Mouse (Mus musculus): ENCODE results near the gene Tnfsf13. TPM values are rescaled to one million over a fixed set of nuclear protein-coding genes. Genes with fewer than 3 reads are reported as not detected.
A peak's percentile ranks its signal among the peaks of the same experiment; 100 is the strongest.

Tnfsf13 gene
- total RNA-seq, 2 experiments from 2014 or later: 7.8 to 17.9 TPM

DNA sequence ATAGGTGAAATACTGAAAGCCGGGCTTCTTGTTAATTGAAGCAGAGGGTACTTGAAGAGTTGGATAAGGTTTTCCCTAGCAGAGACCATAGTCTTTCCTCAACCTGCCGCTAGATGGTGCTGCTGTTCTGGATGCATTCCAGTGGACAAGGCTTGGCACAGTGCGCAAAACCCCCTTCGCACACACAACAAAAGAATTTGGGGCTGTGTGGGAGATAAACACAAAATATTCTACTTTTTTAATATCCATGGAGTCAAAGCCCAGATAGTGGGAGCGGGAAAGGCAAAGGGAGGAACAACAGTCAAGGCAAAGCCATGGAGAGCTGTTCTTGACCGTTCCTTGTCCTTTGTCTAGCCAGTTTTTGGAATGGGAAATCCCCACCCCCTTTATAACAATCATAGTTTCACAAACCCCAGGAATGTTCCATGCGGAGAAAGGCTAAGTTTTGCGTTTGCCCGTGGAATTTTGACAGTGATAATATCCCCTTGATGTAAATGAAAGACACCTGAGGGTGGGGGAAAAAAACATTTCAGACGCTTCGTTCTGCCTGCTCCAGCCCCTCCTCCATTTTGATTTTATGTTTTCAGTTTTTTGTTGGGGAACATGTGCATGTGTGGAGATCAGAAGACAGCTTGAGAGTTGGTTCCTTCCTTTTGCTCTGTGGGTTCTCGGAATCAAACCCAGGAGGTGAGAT is 2.6 kb downstream of the Tnfsf13 start:
- ATAC-seq (replicated peaks; ENCODE audit: low FRiP score, poor library complexity, severe bottlenecking): peak; percentile 74

DNA sequence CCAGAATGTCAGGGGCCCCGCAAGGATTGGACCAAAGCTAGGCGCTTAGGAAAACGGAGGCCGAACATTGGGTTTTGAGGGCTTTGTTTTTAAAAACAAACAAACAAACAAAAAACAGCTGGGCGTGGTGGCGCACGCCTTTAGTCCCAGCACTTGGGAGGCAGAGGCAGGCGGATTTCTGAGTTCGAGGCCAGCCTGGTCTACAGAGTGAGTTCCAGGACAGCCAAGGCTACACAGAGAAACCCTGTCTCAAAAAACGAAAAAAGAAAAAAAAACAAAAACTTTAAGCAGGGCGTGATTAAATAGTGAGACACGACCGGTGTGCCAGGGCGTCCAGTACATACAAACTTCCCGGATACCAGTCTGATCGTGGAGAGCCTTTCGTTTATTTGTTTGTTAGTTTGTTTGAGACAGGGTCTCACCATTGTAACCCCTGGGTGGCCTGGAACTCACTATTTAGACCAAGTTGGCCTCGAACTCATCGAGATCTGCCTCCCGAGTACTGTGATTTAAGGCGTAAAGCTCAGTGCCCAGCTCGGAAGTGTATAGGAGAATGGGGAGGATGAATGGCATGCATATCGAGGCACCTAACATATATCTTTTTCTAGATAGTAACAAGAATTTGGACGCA is 3.3 kb downstream of the Tnfsf13 start:
- ATAC-seq (replicated peaks; ENCODE audit: low FRiP score, poor library complexity, severe bottlenecking): 0 out of 2 replicates have a peak, but pooled peaks have one; percentile 3

DNA sequence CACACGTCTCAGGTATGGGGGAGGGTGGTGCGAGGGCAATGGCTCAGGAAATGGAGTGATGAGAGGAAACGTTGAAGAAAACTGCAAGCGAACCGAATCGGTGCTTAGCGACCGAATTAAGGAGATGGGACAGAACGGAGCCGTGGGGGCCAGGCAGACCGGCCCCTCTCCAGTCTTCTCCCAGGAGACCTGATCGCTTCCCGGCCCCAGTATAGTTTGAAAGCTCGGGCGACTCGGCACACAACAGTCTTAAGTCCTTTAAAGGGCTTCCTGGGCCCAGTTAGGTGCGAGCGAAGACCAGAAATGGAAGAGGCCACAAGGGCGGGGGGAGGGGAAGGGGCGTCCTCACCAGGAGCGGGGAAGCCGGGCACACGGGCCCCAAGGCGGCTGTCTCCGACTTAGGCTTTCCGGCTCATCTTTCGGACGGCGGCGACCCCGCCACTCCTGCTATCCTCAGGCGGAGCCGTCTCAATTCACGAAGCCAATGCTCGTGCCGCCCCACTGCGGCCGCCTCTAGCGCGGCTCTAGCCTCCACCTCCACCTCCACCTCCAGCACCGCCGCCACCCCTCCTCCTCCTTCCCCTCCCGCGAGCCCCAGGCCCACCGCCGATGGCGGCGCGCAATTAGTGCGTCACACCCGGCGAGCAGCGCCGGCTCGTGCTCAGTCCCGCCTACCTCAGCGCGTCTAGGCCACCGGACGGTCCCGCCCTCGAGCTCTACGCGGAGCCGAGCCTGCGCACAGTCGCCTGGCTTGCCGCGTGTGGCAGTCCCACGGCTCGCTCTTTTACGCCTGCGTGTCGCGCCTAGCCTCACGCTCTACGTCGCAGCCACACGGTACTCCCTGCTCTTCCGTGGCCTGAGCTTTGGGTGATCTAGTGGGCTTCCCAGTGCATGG is 4.0 kb downstream of the Tnfsf13 start, which contains the start of gene Senp3:
Senp3 (minus strand) TSS at position 771 of the 895 bp plus-strand sequence.
- ATAC-seq (replicated peaks; ENCODE audit: low FRiP score, poor library complexity, severe bottlenecking): peak; percentile 89

DNA sequence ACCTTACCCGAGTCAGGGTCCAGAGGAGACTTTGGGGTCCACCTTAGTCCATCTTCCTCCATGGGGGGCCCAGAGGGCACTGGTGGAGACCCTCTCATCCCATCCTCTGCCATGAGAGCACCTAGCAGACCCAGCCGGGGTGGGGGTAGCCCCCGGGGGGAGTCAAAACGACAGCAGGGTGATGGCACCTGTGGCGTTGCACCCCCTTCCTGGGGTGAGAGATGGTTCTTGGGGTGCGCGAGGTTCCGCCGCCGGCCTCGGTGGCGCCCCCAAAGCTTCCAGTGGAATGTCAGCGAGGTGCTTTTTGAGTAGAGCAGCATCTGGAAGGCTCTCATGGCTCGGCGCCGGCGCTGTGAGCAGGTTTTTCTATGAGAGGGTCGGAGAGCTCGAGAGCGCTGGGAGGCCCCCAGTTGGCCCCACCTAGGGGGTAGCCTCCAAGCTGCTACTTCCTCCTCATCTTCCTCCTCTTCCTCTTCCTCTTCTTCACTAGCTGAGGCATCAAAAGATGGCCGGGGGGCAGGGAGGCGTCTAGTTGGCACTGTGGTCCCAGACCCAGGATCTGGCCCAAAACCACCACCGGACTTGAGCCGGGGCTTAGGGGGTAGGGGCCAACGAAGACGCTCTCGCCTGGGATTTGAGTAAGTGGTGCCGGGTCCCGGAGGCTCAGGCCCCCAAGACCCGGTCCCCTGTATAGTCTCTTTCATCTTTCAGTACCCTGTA is 5.3 kb downstream of the Tnfsf13 start:
- ATAC-seq (replicated peaks; ENCODE audit: low FRiP score, poor library complexity, severe bottlenecking): no peak

DNA sequence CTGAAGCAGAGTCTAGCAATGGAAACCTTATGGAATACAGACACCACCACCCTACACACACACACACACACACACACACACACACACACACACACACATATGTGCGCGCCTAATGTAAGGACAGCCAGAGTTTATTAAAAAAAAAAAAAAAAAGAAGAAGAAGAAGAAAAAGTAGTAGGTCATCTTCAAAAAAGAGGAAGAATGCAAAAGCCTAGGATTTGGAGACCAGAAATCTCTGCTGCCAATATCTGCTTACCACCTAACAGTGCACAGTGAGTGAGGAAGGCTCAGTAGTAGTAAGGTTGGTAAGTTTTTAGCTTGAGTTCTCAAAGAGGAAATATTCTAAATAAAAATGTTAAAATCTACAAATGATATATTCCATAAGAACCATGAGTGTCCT is 6.4 kb downstream of the Tnfsf13 start:
- ATAC-seq (replicated peaks; ENCODE audit: low FRiP score, poor library complexity, severe bottlenecking): no peak

DNA sequence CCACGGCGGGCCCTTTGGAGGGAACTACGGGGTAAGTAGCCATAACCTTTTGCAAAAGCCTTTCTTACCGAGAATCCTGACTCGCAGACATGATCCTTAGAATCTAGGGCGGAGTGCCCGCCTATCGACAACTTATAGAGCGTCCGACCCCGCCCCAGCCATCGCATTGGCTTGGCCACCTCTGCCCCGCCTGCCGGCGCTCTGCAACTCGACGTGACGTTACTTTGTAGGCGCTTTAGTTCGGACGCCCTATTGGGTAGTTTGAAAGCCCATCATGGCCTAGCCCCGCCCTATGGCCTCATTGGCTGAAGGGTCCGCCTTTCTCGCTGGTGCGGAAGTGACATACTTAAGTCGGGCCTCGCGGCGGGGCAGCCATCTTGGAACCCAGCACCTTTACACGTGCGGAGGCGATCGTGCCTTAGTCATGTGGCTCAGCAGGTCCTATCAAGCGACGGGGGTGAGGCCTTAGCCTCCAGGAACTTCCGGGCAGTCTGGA is 13.3 kb downstream of the Tnfsf13 start, which contains the start of gene Eif4a1:
Eif4a1 (minus strand) TSS at position 213 of the 496 bp plus-strand sequence.
- peak; percentile 90 for ATAC-seq (replicated peaks; ENCODE audit: low FRiP score, poor library complexity, severe bottlenecking)

- ATAC-seq (replicated peaks; ENCODE audit: low FRiP score, poor library complexity, severe bottlenecking): peak; percentile 7
Measured at GRCm38 (mm10) chr11:69671726-69672124, 13.9 kb downstream of the Tnfsf13 start.

GRCm38 (mm10) chr11:69670786-69671725 is 14.5 kb downstream of the Tnfsf13 start:
- peak; percentile 72 for ATAC-seq (replicated peaks; ENCODE audit: low FRiP score, poor library complexity, severe bottlenecking)

DNA sequence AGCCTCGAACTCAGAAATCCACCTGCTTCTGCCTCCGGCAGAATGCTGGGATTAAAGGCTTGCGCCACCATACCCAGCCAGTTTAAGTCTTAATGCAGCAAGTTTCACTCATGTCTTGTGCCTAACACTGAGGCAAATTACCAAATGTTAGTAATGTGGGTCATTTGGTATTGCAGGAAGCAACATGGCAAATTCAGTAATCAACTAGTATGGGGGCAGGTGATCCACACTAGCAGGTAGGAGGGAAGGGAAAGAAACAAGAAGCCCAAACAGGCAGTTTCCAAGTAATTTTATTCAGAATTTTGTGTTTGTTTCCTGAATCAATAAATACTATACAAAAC is 18.9 kb downstream of the Tnfsf13 start:
- ATAC-seq (replicated peaks; ENCODE audit: low FRiP score, poor library complexity, severe bottlenecking): no peak

DNA sequence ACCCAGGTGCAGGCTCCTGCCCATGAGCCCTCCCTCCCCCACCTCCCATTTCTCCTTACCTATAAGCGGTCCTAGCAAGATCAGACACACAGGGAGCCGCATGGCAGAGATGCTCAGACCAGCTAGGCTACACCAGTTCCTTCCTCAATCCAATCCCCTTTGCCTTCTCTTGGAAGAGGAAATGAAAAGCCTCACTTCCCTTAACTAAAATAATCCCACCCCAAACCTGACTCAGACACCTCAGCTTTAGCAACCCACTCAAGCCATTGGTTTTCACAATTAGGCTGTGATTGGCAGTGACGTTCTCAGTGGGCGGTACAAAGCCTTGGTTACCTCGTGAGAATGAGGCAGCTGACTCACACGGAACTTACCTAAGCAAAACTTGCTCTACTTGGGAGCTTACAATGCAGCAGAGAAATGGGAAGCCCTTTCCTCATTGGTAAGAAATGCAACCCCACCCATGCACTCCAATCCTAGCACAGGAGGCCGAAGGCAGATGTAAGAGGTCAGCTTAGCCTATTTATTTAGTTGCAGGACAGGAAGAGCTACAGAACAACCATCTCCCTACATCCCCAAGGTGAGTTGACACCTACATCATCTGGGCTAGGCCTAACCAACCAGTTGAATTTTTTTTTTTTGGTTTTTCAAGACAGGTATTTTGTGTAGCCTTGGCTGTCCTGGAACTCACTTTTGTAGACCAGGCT is 19.5 kb downstream of the Tnfsf13 start, which contains the start of gene Cd68:
Cd68 (minus strand) TSS at position 193 of the 704 bp plus-strand sequence.
- no peak for ATAC-seq (replicated peaks; ENCODE audit: low FRiP score, poor library complexity, severe bottlenecking)

- no peak for ATAC-seq (replicated peaks; ENCODE audit: low FRiP score, poor library complexity, severe bottlenecking)
Measured at GRCm38 (mm10) chr11:69665457-69665960, 20.1 kb downstream of the Tnfsf13 start.

DNA sequence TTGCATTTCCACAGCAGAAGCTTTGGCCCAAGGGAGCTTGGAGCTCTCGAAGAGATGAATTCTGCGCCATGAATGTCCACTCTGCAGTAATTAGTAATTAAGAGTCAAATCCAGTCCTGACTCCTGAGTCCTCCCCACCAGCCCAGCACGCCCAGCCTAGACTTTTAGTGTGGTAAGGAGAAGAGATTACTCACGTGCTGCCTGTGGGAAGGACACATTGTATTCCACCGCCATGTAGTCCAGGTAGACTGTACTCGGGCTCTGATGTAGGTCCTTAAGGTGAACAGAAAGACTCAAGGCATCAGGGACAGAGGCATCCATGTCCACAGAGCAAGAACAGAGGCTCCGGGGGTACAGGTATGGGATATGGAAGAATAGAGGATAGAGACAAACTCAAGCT is 20.7 kb downstream of the Tnfsf13 start:
- ATAC-seq (replicated peaks; ENCODE audit: low FRiP score, poor library complexity, severe bottlenecking): no peak

DNA sequence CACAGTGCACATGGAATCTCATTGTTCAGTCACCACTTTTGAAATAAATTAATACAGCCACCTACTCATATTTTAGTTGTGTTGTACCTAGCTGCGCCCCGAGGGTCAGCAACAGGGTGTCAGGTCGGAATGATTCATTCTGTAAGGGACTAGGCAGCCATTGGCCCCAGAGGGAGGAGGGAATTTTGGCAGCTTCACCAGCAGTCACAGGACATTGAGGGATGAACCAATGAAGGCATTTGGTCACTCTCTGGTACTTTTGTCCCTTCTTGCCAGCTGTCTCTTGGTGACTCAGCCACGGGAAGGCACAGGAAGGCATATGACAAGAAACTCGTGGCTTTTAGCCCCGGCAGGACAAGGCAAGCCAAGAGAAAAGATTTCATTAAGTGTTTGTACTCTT is 21.8 kb downstream of the Tnfsf13 start:
- ATAC-seq (replicated peaks; ENCODE audit: low FRiP score, poor library complexity, severe bottlenecking): no peak

- ATAC-seq (replicated peaks; ENCODE audit: low FRiP score, poor library complexity, severe bottlenecking): no peak
Measured at GRCm38 (mm10) chr11:69662967-69663671, 22.5 kb downstream of the Tnfsf13 start.

DNA sequence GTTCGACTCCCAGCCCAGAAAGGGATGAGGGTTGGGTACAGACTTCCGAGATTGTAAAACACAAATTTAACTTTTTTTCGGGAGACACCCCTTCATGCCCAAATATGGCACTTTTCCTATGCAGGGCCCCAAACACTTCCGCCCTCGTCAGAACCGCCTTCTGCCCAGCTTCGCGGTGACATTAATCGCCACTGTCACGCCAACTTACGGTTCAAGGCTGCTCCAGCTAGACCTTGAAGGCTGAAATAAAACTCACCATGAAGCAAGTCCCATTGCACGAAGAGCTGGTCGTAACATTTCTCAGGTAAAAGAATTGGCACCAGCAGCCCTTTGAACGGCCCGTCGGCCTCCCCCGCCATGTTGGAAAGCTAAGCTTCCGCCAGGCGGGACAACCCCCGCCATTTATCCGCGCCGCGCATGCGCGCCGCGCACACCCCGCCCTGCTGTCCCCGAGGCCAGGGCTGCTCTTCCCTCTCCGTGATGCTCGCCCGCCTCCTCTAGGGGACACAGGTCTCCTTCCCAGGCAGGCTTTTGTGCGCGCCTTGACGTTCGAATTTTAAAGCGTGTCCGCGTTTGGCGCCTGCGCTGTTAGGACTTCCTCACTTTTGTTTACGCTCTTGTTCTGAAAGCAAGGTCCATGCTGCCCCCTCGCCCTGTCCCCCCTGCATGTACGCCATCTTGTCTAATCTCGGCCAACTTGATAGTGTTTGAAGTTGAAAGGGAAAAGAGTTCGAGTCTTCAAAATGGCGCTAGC is 23.2 kb downstream of the Tnfsf13 start, which contains the start of gene Mpdu1:
Mpdu1 (minus strand) TSS at position 430 of the 754 bp plus-strand sequence.
- ATAC-seq (replicated peaks; ENCODE audit: low FRiP score, poor library complexity, severe bottlenecking): peak; percentile 93

DNA sequence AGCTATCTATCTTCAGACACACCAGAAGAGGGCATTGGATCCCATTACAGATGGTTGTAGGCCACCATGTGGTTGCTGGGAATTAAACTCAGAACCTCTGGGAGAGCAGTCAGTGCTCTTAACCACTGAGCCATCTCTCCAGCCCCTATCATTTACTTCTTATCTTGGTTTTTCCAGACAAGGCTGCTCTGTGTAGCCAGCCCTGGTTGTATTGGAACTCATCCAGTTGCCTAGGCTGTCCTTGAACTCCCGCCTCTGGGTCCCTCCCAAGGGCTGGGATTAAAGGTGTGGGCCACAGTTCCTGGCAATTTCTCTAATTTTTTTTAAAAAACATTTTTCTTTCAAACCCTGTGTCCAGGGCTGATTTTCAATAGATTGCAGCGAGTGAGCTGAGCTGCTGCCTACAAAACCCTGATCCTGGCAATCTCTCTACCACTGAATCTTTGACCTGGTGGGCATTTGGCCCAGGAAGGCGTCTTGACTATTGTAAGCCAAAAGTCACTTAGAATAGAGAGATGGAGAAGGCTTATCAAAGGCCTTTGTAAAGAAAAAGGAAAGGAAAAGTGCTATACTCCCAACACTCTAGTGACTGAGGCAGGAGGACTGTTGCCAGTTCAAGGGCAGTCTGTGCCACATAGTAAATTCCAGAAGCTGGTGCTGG is 24.2 kb downstream of the Tnfsf13 start:
- no peak for ATAC-seq (replicated peaks; ENCODE audit: low FRiP score, poor library complexity, severe bottlenecking)
